Mouse (Mus musculus) embryo, embryonic 11 days (tissue): ENCODE data around the gene Gars.

Source experiments
- DNase-seq: peaks from one replicate; pipeline ENCODE4 v3.0.0-alpha.2; 2015

Gene Gars

DNA sequence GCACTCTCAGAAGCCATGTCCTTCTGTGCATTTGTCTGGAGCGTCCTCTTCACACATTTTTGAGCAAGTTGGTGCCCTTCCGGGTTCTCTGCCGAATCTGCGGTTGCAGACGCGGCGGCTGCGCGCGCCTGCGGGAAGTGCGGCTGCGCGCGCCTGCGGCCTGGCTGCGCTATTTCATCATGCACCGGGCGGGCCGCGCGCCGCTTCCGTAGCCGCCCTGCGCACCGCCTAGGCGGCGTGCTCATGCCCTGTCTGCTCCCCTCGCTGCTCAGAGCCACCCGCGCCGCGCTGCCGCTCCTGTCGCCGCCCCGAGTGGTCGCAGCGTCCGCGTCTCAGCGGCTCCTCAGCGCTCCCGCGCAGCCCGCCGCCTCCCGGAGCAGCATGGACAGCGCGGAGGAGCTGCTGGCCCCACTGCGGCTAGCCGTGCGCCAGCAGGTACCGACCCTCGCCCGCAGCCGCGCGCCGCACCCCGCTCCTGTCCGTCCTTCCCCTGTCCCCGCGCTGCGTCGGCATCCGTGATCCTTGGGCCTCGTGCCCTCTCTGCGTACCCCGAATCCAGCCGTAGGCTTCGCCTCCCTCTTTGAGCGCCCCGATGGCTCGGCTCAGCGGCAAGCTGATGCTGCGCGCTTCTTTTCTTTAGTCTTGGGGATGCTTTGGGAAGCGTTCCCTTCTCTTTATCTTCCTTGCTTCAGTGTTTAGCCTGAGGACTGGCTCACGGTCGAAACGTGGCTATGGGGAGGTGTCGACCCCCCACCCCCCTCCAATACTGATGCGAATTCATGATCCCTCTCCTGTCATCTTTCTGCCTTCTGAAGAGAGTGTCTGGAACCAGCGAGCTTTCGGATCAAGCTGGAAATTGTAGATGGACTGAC, at the start of gene Gars:
Gars (plus strand) TSS at position 209 of the 872 bp plus-strand sequence.
- DNase-seq, result peak; percentile 95

GRCm38 (mm10) chr6:54988141-54988540, 49.7 kb upstream of the Gars start:
- DNase-seq, result no peak

- DNase-seq, result no peak
These were observed 46.6 kb upstream of the Gars start for GRCm38 (mm10) chr6:54991189-54991588.

GRCm38 (mm10) chr6:54992141-54992540, 45.7 kb upstream of the Gars start:
- DNase-seq, result no peak

- DNase-seq, result peak; percentile 99
These were observed 45.0 kb upstream of the Gars start, which contains the start of gene Ggct for GRCm38 (mm10) chr6:54992734-54993260. Gene Ggct, minus strand, starts transcription at chr6:54992950.

DNA sequence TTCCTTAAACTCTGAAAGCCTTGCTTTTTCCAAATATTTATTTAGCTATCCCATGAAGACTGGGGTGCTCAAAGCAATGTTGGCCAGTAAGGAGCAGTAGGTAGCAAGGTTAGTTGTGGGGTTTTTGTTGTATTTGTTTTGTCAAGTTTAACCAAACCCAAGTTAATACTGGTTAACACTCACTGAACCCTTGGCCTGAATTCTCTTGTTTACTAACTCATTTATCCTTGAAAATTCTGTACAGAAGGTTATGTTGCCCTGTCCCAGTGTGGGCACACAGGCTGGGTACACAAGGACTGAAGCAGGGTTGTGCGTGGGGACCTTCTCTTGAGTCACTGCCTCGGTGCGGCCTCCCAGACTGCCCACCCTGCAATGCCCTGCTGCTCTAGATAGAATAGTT, 41.4 kb upstream of the Gars start:
- no peak for DNase-seq

DNA sequence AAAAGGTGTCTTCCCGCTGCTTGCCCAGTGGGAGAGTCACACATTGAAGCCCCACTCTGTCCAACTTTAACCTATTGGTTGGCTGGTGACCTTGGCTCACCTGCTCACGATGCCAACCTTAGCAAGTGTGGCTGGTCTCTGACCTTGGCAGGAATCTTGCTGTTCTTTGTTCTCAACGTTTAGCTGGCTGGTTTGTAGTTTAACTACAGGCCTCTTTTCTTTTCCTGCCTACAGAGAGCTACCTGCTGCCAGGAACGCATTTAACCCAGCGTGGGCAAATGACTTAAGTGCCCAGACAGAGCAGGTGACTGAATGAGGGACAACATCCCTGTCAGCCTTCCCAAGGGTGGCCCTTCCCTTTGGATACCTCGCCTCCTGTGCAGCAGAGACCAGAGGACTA, 40.1 kb upstream of the Gars start:
- no peak for DNase-seq

- DNase-seq, result no peak
These were observed 36.5 kb upstream of the Gars start for GRCm38 (mm10) chr6:55001320-55001719.

DNA sequence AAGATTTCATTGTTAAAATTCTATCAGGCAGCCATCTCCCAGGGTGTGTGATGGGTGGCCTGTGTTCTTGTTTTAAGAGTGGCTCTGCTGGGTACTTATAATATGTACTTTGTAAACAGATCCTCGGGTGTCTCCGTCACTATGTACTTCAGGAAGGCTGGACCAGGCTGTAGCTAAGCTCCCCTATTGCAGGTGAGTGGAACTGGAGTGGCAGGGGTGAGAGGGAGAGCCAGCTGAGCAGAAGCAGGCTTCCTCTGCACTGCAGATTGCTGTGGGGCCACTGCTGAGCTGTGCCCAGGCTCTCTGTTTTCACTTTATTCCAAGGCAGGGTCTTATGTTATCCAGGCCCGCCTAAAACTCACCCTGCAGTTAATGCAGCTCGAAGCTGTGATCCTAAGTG, 35.4 kb upstream of the Gars start:
- no peak for DNase-seq

DNA sequence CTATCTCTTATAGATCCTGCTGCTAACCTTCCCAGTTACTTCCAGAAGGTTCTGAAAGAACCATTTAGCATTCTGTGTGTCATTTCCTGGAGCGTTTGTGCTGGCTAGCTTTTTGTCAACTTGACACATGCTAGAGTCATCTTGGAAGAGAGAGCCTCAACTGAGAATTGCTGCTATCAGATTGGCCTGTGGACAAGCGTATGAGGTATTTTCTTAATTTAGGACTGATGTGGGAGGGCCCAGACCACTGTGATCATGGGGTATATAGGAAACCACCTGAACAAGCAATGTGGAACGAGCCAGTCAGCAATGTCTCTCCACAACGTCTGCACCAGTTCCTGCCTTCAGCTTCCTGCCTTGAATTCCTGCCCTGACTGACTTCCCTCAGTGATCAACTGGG, 34.2 kb upstream of the Gars start:
- DNase-seq, result no peak

DNA sequence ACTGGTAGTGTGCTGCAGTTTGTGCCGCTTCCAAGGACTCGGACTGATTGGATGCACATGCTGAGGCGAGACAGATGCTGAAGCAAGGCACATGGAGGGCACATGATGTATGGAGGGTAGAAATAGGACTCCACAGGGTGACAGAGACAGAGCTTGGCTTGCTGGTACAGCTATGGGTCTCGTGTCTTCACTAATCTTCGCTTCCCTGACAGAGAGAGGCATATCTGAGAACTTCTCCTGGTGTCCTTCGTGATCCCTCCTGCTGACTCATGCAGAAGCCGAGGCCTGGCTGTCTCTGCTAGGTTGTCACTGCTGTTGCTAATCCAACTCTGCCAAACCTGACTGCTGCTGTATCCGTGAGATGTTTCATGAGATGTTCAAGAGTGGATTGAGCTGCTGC, 29.4 kb upstream of the Gars start:
- no peak for DNase-seq

DNA sequence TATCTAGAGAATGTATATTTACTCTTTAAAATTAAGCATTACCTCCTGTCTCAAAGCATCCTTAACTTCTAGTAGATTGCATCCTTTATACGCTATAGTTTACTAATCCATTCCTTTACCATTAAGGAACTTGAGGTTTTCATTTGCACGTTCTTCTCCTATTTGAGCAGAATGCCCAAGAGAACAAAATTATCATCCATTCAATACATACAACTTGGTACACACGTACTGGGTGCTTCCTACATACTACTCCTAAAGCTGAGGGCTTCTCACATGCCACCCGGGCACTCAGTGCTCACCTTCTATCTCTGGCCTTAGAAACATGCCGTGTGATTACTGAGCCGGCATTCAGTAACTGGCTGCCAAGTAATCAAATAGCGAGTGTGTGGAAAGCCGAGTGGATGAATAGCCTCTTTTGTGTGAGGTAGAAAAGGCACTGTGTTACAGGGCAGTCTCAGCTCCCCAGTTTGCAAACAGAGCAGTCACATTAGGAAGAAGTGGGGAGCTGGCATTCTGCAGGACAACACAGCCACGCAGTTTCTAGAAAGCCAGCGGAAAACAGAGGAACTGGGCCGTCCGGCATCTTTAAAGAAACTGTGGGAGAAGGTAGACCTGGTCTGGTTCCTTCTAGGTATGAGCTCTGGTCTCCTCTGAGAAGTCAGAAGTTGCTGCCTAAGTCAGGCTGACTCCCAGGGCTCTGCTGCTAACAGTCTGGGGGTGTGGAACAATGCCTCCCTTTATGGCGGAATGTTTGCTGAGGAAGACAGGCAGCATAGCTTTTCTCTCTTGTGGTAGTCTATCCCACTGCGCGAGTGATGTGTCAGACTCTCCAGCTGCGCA, 28.2 kb upstream of the Gars start:
- DNase-seq, result peak; percentile 64

- peak; percentile 13 for DNase-seq
These were observed 27.3 kb upstream of the Gars start for GRCm38 (mm10) chr6:55010330-55011091.

DNA sequence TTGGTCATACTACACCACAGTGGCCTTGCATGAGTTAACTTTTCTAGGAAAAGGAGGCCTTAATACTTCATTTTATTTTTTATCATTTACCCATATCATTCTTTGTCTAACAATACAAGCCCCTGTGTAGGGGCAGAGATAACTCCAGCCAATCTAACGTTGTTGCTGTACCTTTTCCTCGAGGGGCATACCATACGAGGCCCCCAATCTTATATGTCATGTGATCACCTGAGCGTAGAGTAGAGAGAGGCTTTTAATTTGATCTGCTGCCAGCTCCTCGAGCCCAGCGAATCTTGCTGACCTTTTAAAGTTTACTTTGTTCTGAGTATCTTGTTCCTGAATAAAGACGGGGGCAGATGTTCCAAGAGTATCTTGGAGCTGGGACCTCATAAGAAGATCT, 25.3 kb upstream of the Gars start:
- no peak for DNase-seq

GRCm38 (mm10) chr6:55014184-55014583, 23.6 kb upstream of the Gars start:
- DNase-seq, result no peak

DNA sequence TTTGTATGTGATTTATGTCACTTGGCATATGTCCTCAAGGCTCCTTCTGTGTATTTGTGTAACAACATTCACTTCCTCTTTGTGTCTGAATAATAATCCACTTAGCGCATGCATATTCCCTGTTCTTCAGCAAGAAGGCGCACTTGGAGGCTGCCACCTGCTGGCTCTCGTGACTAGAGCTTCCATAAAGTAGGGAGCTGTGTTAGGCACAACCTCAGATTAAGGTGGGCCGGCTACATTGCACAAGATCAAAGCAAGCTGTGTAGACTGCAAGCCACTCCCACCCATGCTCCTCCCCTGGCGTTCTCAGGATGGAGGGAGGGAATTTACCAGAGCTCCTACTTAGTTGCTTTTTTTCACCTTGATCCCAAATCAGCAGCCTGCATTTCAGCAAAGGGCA, 21.6 kb upstream of the Gars start:
- peak; percentile 60 for DNase-seq

DNA sequence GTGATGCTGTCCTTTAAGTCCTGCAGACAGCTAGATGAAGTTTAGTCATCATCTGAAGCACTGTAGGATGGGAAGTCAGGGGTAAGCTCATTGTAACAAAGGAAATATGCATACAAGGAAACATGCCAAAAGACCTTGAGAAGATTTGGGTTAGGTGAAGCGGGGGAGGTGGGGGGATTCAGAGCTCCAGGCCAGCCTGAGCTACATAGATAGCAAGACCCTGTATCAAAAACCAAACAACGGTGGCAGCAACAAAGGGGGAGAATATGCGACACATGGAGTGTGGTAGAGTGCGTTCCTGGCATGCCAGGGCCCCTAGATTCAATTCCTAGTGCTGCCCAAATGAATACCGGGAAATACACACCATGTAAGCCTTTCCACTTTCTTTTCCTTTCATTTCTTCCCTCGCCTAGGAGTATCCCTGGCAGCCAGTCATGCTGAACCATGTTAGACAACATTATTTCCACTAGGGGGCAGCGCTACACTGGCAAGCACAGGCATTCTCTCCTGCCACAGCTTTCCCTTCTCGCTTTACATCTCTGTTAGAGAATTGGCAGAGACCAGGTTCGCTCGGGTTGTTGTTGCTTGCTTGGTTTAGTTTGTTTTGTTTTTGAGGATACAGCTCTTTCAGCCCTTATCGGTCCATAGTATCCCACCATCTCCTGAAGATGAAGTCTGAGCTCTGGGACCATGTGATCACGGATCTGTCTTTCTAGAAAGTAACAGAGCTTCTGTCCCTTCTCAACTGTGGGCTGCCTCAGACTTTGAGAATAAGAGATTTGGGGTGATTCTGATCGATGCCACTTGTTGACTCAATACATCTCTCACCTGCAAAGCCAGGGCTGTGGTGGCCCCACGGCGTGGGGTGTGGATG, 20.9 kb upstream of the Gars start:
- peak; percentile 89 for DNase-seq

- DNase-seq, result no peak
These were observed 19.4 kb upstream of the Gars start for GRCm38 (mm10) chr6:55018417-55018816.

- no peak for DNase-seq
These were observed 16.0 kb upstream of the Gars start for GRCm38 (mm10) chr6:55021806-55022205.

DNA sequence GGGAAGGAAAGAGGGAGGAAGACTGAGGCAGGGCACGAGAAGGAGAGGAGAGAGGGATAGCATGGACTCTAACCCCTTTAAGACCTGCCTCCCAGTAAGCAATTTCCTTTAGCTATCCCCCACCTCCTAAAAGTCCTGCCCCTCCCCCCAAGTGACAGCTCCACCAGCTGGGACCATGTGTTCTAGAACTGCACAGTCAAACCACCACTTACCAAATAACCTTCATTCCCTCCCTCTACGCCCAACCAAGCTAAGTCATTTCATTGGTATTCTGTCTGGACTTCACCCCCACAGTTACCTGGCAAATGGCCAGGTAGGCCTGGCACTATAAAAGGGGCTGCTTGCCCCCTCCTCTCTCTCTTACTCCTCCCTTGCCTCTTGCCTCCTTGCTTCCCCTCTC, 10.2 kb upstream of the Gars start:
- no peak for DNase-seq

DNA sequence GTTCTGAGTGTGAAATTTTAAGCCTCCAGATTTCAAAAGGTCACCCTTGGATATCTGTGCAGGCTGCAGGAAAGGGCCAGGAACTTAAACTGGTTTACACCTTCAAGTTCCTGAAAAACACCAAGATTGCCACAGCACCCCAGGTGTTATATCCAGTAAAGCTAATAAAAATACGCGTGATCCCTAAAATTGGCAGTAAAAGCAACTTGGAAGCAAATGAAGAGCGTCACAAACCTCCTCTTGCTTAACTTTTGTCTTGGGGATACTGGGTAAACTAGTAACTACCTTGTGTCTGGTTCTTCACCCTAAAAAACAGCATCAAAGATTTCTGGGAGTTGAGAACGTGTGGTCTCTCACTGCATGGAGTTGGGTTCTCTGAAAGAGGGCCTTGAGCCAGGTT, 1.1 kb upstream of the Gars start:
- DNase-seq, result no peak
